Mouse (Mus musculus): ENCODE results near the gene Psmb3. TPM values are rescaled to one million over a fixed set of nuclear protein-coding genes. Genes with fewer than 3 reads are reported as not detected.
A peak's percentile ranks its signal among the peaks of the same experiment; 100 is the strongest.

The Psmb3 gene
- polyA plus RNA-seq, 1 experiment from 2014 or later = 438 TPM

GRCm38 (mm10) chr11:97737600-97737999 lies 34.4 kb downstream of the Psmb3 start:
- no peak overlapping the region for H3K4me2 ChIP-seq (replicated peaks)
- no peak for ATAC-seq (ENCODE audit: low FRiP score)
- WGBS = 84% methylated on average over 4 of the region's 4 CpGs
- no peak overlapping the region; the same call in 1 of the 2 replicates for H3K9ac ChIP-seq
- 0 out of 2 replicates have a peak, but pooled peaks cover 2% of the 10 kb centered on the region for H3K36me3 ChIP-seq
- H3K27ac ChIP-seq = no peak overlapping the region
- no peak overlapping the region for H3K4me3 ChIP-seq
- H3K9me3 ChIP-seq (replicated peaks) = no peaks in the 10 kb centered on the region
- no peaks in the 10 kb centered on the region for H3K27me3 ChIP-seq
- H3K4me1 ChIP-seq = peaks cover 22% of the 10 kb centered on the region

- H3K27ac ChIP-seq = no peak overlapping the region
- H3K4me1 ChIP-seq = peaks cover 31% of the 10 kb centered on the region
- ATAC-seq (ENCODE audit: low FRiP score) = no peak
- H3K4me2 ChIP-seq (replicated peaks) = no peak overlapping the region
- H3K27me3 ChIP-seq = no peaks in the 10 kb centered on the region
- no peaks in the 10 kb centered on the region for H3K36me3 ChIP-seq
- H3K9ac ChIP-seq = no peak overlapping the region
- H3K9me3 ChIP-seq (replicated peaks) = no peaks in the 10 kb centered on the region
- H3K4me3 ChIP-seq = no peak overlapping the region
- 65% methylated on average over 6 of the region's 6 CpGs for WGBS
These were observed 35.5 kb downstream of the Psmb3 start for GRCm38 (mm10) chr11:97738703-97739102.

DNA sequence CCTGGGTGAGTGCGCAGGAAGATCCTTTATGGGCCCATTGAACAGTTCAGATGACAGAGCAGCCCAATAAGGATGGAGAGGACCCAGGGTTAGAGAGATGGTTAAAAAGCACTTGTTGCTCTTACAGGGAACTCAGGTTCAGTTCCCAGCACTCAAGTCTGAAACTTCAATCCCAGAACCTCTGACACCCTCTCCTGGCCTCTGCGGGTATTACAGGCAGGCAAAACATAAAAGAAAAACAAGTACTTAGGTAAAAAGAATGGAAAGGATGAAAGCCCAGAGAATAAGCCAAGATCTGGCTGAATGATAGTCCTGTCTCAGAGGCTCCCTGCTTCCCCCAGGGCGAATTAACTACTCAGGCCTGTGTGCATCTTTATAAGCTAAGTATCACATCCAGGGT lies 36.0 kb downstream of the Psmb3 start:
- no peak overlapping the region for H3K27ac ChIP-seq
- no peak overlapping the region for H3K4me2 ChIP-seq (replicated peaks)
- peaks cover 27% of the 10 kb centered on the region for H3K4me1 ChIP-seq
- ATAC-seq (ENCODE audit: low FRiP score) = no peak
- no peaks in the 10 kb centered on the region for H3K36me3 ChIP-seq
- H3K4me3 ChIP-seq = no peak overlapping the region
- no peaks in the 10 kb centered on the region for H3K27me3 ChIP-seq
- H3K9ac ChIP-seq = no peak overlapping the region
- WGBS = 87% methylated on average over 3 of the region's 3 CpGs
- no peaks in the 10 kb centered on the region for H3K9me3 ChIP-seq (replicated peaks)

DNA sequence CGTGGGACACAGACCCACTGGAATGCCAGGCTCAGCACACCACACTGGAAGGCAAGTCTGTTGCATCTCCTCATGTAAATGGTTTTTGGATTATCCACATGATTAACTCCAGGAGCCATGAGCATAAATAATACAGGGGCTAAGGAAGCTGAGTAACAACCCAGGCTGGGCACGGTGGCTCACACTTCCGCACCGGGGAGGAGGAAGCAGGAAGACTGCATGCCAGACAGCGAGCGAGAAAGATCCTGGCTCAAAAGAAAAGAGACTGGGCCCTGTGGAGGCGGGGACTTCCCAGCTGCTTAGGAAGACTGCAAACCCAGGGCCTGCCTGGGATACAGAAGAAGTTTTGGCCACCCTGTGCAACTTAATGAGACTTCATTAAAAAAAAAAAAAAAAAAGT lies 37.0 kb downstream of the Psmb3 start:
- 49% methylated on average over 7 of the region's 7 CpGs for WGBS
- no peak overlapping the region for H3K4me3 ChIP-seq
- no peak for ATAC-seq (ENCODE audit: low FRiP score)
- H3K9ac ChIP-seq = no peak overlapping the region
- H3K4me1 ChIP-seq = peaks cover 25% of the 10 kb centered on the region
- H3K27ac ChIP-seq = no peak overlapping the region
- no peaks in the 10 kb centered on the region for H3K9me3 ChIP-seq (replicated peaks)
- H3K4me2 ChIP-seq (replicated peaks) = no peak overlapping the region
- H3K27me3 ChIP-seq = no peaks in the 10 kb centered on the region
- no peaks in the 10 kb centered on the region for H3K36me3 ChIP-seq

DNA sequence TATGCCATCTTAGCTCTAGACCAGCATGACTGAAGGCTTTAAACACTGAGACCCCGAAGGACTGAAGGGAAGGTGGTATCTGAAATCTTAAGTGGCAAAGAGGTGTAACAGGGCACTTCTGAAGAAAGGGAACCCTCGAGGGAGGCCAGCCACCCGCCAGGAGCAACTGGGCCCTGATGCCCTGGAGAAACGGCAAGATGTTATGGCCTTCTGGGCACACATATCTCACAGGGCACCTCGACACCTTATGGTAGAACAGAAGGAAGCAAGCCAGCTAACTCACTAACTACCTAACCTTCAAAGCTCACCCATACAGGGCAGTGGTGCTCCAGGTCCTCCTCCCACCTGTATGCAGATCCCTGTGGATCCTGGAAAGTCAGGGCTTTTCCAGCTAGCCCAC lies 39.0 kb downstream of the Psmb3 start:
- Histone ChIP-seq H3K9ac (no peak overlapping the region; the same call in 1 of the 2 replicates), H3K9me3 (replicated peaks) (no peaks in the 10 kb centered on the region), H3K36me3 (peaks cover 13% of the 10 kb centered on the region), H3K4me1 (peaks cover 28% of the 10 kb centered on the region), H3K4me2 (replicated peaks) (peak overlapping the region; percentile 84), H3K27me3 (no peaks in the 10 kb centered on the region), H3K27ac (no peak overlapping the region), H3K4me3 (no peak overlapping the region)
- ATAC-seq (ENCODE audit: low FRiP score) = no peak
- whole genome bisulfite sequencing = 93% methylated on average over 5 of the region's 5 CpGs

GRCm38 (mm10) chr11:97742591-97742990 lies 39.4 kb downstream of the Psmb3 start:
- Histone ChIP-seq H3K9ac (peak overlapping the region; percentile 89), H3K9me3 (replicated peaks) (no peaks in the 10 kb centered on the region), H3K4me2 (replicated peaks) (peak overlapping the region; percentile 84), H3K27me3 (no peaks in the 10 kb centered on the region), H3K27ac (no peak overlapping the region), H3K4me1 (peaks cover 28% of the 10 kb centered on the region), H3K36me3 (peaks cover 17% of the 10 kb centered on the region), H3K4me3 (peak overlapping the region; percentile 84)
- WGBS = 78% methylated on average over 9 of the region's 9 CpGs
- ATAC-seq (ENCODE audit: low FRiP score) = no peak

DNA sequence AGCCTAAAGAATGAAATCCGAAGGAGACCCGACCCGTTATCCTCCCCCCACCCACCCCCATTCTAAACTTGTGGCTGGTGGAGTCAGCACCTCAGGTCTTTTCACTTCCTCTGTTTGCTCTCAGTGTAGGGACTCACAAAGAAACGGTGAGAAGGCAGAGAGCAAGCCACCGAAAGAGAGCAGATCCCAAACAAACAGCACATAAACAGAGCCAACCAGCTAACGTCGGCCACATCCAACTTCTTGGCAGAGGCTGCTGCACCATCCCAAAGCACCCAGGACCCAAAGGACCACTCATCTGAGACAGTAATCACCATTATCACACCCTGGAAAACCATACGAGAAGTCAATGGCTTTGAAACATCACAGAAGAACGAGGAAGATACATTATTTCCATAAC lies 40.2 kb downstream of the Psmb3 start:
- Histone ChIP-seq H3K4me1 (peaks cover 28% of the 10 kb centered on the region), H3K27ac (0 out of 2 replicates have a peak overlapping the region, but pooled peaks have one; percentile 97), H3K36me3 (peaks cover 26% of the 10 kb centered on the region), H3K9me3 (replicated peaks) (no peaks in the 10 kb centered on the region), H3K4me2 (replicated peaks) (peak overlapping the region; percentile 84), H3K9ac (peak overlapping the region; percentile 89), H3K27me3 (no peaks in the 10 kb centered on the region), H3K4me3 (peak overlapping the region; percentile 84)
- no peak for ATAC-seq (ENCODE audit: low FRiP score)
- 45% methylated on average over 9 of the region's 9 CpGs for WGBS

GRCm38 (mm10) chr11:97744063-97744717 lies 41.0 kb downstream of the Psmb3 start, which contains the start of gene Pip4k2b:
Gene Pip4k2b (minus strand): TSS chr11:97744704.
- H3K9ac ChIP-seq = peak within 1 kb of the TSS; percentile 89
- peaks cover 28% of the 10 kb centered on the region for H3K4me1 ChIP-seq
- WGBS = under 1% methylated on average over 52 of the region's 63 CpGs
- H3K9me3 ChIP-seq (replicated peaks) = no peaks in the 10 kb centered on the region
- H3K4me2 ChIP-seq (replicated peaks) = peak within 1 kb of the TSS; percentile 84
- peak within 1 kb of the TSS; percentile 97 for H3K27ac ChIP-seq
- H3K4me3 ChIP-seq = peak within 1 kb of the TSS; percentile 84
- peak; percentile 29 for ATAC-seq (ENCODE audit: low FRiP score)
- peaks cover 31% of the 10 kb centered on the region for H3K36me3 ChIP-seq
- no peaks in the 10 kb centered on the region for H3K27me3 ChIP-seq

DNA sequence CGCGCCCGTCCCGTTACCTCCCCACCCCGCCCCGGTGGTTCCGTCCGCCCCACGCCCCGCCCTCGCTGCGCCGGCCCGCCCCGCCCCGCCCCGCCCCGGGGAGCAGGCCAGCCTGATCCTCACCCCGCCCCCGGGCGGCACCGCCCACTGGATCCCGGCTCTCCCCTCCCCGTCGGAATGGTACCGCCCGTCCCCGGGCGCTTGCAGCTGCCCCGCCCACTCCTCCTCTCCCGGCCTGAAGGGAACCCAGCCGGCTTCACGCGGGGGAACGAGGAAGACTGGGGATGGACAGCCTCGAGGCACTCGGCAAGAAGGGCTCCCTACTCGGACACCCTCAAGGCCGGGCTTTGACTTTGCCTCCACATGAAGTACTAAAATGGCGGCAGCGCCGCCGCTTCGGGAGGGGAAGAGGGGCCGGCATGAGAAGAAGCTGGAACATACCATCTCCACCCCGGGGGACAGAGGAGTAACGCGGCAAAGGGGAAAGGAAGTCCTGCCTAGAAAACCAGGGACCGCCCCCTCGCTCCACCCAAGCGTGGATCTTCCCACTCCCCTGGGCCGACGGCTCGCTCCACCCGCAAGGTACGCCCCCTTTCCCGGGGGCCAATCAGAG lies 41.6 kb downstream of the Psmb3 start:
- H3K36me3 ChIP-seq = peaks cover 37% of the 10 kb centered on the region
- peak overlapping the region; percentile 89 for H3K9ac ChIP-seq
- no peaks in the 10 kb centered on the region for H3K9me3 ChIP-seq (replicated peaks)
- WGBS = under 1% methylated on average over 27 of the region's 57 CpGs
- ATAC-seq (ENCODE audit: low FRiP score) = peak; percentile 96
- peaks cover 28% of the 10 kb centered on the region for H3K4me1 ChIP-seq
- H3K4me3 ChIP-seq = peak overlapping the region; percentile 84
- H3K4me2 ChIP-seq (replicated peaks) = peak overlapping the region; percentile 84
- peak overlapping the region; percentile 97 for H3K27ac ChIP-seq
- H3K27me3 ChIP-seq = no peaks in the 10 kb centered on the region

DNA sequence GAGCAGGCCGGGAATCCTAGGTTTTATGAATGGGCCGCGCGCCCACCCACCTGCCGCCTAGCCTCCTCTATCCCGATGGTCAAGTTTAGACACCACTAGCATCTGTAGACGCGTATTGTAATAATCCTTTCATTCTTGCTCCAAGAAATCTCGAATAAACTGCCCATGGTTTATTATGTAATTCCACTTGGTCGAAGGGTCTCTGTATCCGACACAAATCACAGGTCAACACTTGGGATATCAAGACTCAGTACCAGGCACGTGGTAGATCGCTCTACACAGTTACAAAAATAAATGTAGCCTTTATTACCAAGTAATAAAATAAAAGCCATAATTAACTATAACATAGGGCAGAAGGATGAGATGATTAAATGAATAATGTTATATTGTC lies 42.1 kb downstream of the Psmb3 start:
- H3K27me3 ChIP-seq = no peaks in the 10 kb centered on the region
- no peak overlapping the region for H3K9ac ChIP-seq
- H3K36me3 ChIP-seq = peaks cover 42% of the 10 kb centered on the region
- peak overlapping the region; percentile 84 for H3K4me3 ChIP-seq
- ATAC-seq (ENCODE audit: low FRiP score) = no peak; the same call in 1 of the 2 replicates
- peak overlapping the region; percentile 97 for H3K27ac ChIP-seq
- WGBS = 11% methylated on average over 13 of the region's 13 CpGs
- peak overlapping the region; percentile 84 for H3K4me2 ChIP-seq (replicated peaks)
- H3K4me1 ChIP-seq = peaks cover 24% of the 10 kb centered on the region
- H3K9me3 ChIP-seq (replicated peaks) = no peaks in the 10 kb centered on the region

GRCm38 (mm10) chr11:97747773-97748172 lies 44.6 kb downstream of the Psmb3 start:
- ATAC-seq (ENCODE audit: low FRiP score) = no peak
- Histone ChIP-seq H3K36me3 (peaks cover 65% of the 10 kb centered on the region), H3K4me1 (peaks cover 13% of the 10 kb centered on the region), H3K27ac (no peak overlapping the region), H3K9ac (no peak overlapping the region), H3K27me3 (no peaks in the 10 kb centered on the region), H3K4me3 (no peak overlapping the region), H3K9me3 (replicated peaks) (no peaks in the 10 kb centered on the region), H3K4me2 (replicated peaks) (no peak overlapping the region)
- WGBS = 91% methylated on average over 8 of the region's 8 CpGs

DNA sequence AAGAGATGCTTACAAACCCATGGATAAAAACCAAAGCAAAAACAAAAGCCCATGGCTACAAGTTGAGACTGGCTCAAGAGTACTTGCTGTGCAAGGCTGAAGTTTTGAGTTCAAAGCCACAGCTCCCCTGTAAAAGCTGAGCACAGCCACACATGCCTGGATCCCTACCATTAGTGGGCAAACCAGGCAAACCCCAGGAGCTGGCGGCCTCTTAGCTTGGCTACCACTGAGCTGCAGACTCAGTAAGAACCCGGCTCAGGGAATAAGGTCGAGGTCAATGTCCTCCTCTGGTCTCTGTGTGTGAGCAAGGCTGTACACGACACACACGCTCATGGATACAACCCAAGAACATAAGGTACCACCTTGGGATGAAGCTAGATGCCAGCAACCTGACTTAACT lies 45.3 kb downstream of the Psmb3 start:
- H3K27me3 ChIP-seq = no peaks in the 10 kb centered on the region
- H3K9me3 ChIP-seq (replicated peaks) = no peaks in the 10 kb centered on the region
- ATAC-seq (ENCODE audit: low FRiP score) = no peak
- H3K27ac ChIP-seq = no peak overlapping the region
- no peak overlapping the region for H3K4me3 ChIP-seq
- peaks cover 5% of the 10 kb centered on the region for H3K4me1 ChIP-seq
- H3K9ac ChIP-seq = no peak overlapping the region
- 86% methylated on average over 5 of the region's 5 CpGs for WGBS
- no peak overlapping the region for H3K4me2 ChIP-seq (replicated peaks)
- H3K36me3 ChIP-seq = peaks cover 72% of the 10 kb centered on the region

DNA sequence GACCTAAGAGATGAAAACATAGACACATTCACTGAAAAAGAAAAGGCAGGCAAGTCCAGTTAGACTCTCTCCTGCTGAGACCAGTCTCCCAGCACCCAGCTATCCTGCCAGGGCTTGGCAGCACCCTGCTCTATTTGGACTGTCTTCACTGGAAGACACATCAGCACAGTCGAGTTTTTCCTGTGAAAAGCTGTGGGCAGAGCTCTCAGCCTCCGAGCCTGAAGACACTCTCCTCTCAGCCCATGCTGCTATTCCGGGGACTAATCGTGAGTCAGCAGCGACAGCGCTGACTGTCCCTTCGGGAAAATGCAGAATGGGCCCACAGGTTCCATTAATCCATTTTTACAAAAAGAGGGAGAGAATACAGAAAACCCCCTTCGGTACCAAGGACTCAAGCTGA lies 50.1 kb downstream of the Psmb3 start:
- WGBS = 95% methylated on average over 8 of the region's 8 CpGs
- H3K9ac ChIP-seq = no peak overlapping the region
- no peaks in the 10 kb centered on the region for H3K4me1 ChIP-seq
- H3K36me3 ChIP-seq = peaks cover 88% of the 10 kb centered on the region
- no peak for ATAC-seq (ENCODE audit: low FRiP score)
- H3K27me3 ChIP-seq = no peaks in the 10 kb centered on the region
- no peak overlapping the region for H3K27ac ChIP-seq
- no peak overlapping the region for H3K4me2 ChIP-seq (replicated peaks)
- H3K9me3 ChIP-seq (replicated peaks) = no peaks in the 10 kb centered on the region
- H3K4me3 ChIP-seq = no peak overlapping the region
